Mouse (Mus musculus) mouse embryonic stem cell (cell line): Measurements from ENCODE around the gene Brd7.

ENCODE experiments used
- in situ Hi-C, 2 experiments: fragments of 300-500 bp; cut with MboI; formaldehyde crosslinking; loops; 1 replicate in 1 of 2; 3 replicates in 1 of 2; pipeline ENCODE4 v1.14.3; 2019 to 2020; ENCODE audit warnings: low sequenced_read_pairs in 2 of 2, low pct_unique_long_range_greater_than_20kb in 1 of 2, mixed read lengths in 1 of 2; ENCODE audit not compliant: unreplicated experiment in 1 of 2

Brd7 gene

GRCm38 (mm10) chr8:88291305-88291690 is 70.7 kb downstream of the Brd7 start:
- in situ Hi-C loops: no loop called here

GRCm38 (mm10) chr8:88290326-88291304 is 71.4 kb downstream of the Brd7 start:
- in situ Hi-C loops: no loop called here

- in situ Hi-C loops: no loop called here
Measured at GRCm38 (mm10) chr8:88289901-88290300, 72.1 kb downstream of the Brd7 start.

GRCm38 (mm10) chr8:88288622-88289242 is 73.3 kb downstream of the Brd7 start:
- in situ Hi-C loops: no loop called here

GRCm38 (mm10) chr8:88286421-88286960 is 75.5 kb downstream of the Brd7 start:
- in situ Hi-C loops: no loop called here

GRCm38 (mm10) chr8:88285469-88286356 is 76.3 kb downstream of the Brd7 start:
- in situ Hi-C loops: no loop called here

GRCm38 (mm10) chr8:88284738-88285137 is 77.3 kb downstream of the Brd7 start:
- in situ Hi-C loops: no loop called here

- in situ Hi-C loops: no loop called here
Measured at GRCm38 (mm10) chr8:88283243-88284115, 78.5 kb downstream of the Brd7 start.

GRCm38 (mm10) chr8:88282684-88283083 is 79.3 kb downstream of the Brd7 start:
- in situ Hi-C loops: no loop called here
